Mouse (Mus musculus) bone marrow macrophage, adult 2 months (primary cell): ENCODE data around the gene Cmas.

ENCODE experiments used
- CTCF ChIP-seq: IDR thresholded peaks from 2 replicates; pipeline ENCODE4 v1.5.1; 2012; ENCODE audit warnings: low read depth, mild to moderate bottlenecking, low read length, moderate library complexity
- POLR2A ChIP-seq: IDR thresholded peaks from 2 replicates; pipeline ENCODE4 v1.6.1; 2012; ENCODE audit warnings: mild to moderate bottlenecking, low read depth, low read length, borderline replicate concordance

GRCm38 (mm10) chr6:142743193-142743592 is 13.3 kb upstream of the Cmas start:
- TF ChIP-seq POLR2A (no peak), CTCF (no peak)
